Mouse (Mus musculus): Measurements from ENCODE around the gene Ncapd3.
A peak's percentile ranks its signal among the peaks of the same experiment; 100 is the strongest.

The Ncapd3 gene

GRCm38 (mm10) chr9:27029828-27030762 lies at the start of gene Ncapd3, which contains the start of gene Vps26b:
Gene Ncapd3, plus strand, starts transcription at chr9:27030175.
Gene Vps26b, minus strand, starts transcription at chr9:27030065.
- peak; percentile 98 for DNase-seq (ENCODE audit: low spot score)

- no peak for DNase-seq (ENCODE audit: low spot score)
These were observed 44.8 kb upstream of the Ncapd3 start for GRCm38 (mm10) chr9:26985090-26985613.

- no peak for DNase-seq (ENCODE audit: low spot score)
These were observed 44.2 kb upstream of the Ncapd3 start for GRCm38 (mm10) chr9:26985668-26986277.

GRCm38 (mm10) chr9:26990181-26990580 lies 39.8 kb upstream of the Ncapd3 start:
- DNase-seq (ENCODE audit: low spot score), result no peak

GRCm38 (mm10) chr9:26993118-26993517 lies 36.9 kb upstream of the Ncapd3 start:
- no peak for DNase-seq (ENCODE audit: low spot score)

GRCm38 (mm10) chr9:26993900-26994299 lies 36.1 kb upstream of the Ncapd3 start:
- no peak for DNase-seq (ENCODE audit: low spot score)

GRCm38 (mm10) chr9:26997062-26997461 lies 32.9 kb upstream of the Ncapd3 start:
- DNase-seq (ENCODE audit: low spot score), result no peak

GRCm38 (mm10) chr9:26997501-26997900 lies 32.5 kb upstream of the Ncapd3 start:
- no peak for DNase-seq (ENCODE audit: low spot score)

- peak; percentile 43 for DNase-seq (ENCODE audit: low spot score)
These were observed 31.1 kb upstream of the Ncapd3 start for GRCm38 (mm10) chr9:26998669-26999460.

- peak; percentile 98 for DNase-seq (ENCODE audit: low spot score)
These were observed 30.2 kb upstream of the Ncapd3 start, which contains the start of the genes Acad8 and Thyn1 for GRCm38 (mm10) chr9:26999461-27000395. Gene Acad8, minus strand, starts transcription at chr9:26999566. Gene Thyn1, plus strand, starts transcription at chr9:26999710.

GRCm38 (mm10) chr9:27005231-27005630 lies 24.7 kb upstream of the Ncapd3 start:
- DNase-seq (ENCODE audit: low spot score), result no peak

GRCm38 (mm10) chr9:27005933-27006332 lies 24.0 kb upstream of the Ncapd3 start:
- DNase-seq (ENCODE audit: low spot score), result no peak

GRCm38 (mm10) chr9:27006866-27007265 lies 23.1 kb upstream of the Ncapd3 start:
- DNase-seq (ENCODE audit: low spot score), result no peak

- DNase-seq (ENCODE audit: low spot score), result no peak
These were observed 20.7 kb upstream of the Ncapd3 start for GRCm38 (mm10) chr9:27009231-27009630.

- DNase-seq (ENCODE audit: low spot score), result no peak
These were observed 18.4 kb upstream of the Ncapd3 start for GRCm38 (mm10) chr9:27011572-27011971.

- DNase-seq (ENCODE audit: low spot score), result no peak
These were observed 11.0 kb upstream of the Ncapd3 start for GRCm38 (mm10) chr9:27018961-27019360.

GRCm38 (mm10) chr9:27023681-27024080 lies 6.3 kb upstream of the Ncapd3 start:
- DNase-seq (ENCODE audit: low spot score), result no peak

GRCm38 (mm10) chr9:27026708-27027107 lies 3.3 kb upstream of the Ncapd3 start:
- no peak for DNase-seq (ENCODE audit: low spot score)

GRCm38 (mm10) chr9:27029022-27029827 lies 750 bp upstream of the Ncapd3 start:
- peak; percentile 38 for DNase-seq (ENCODE audit: low spot score)

GRCm38 (mm10) chr9:27030763-27031100 lies 757 bp downstream of the Ncapd3 start:
- DNase-seq (ENCODE audit: low spot score), result no peak

Measured in adipocyte (in vitro differentiated cells).